Mouse (Mus musculus): ENCODE data around the gene Snapc3.

Gene Snapc3

GRCm38 (mm10) chr4:83417160-83417819, at the start of gene Snapc3:
Gene Snapc3 (plus strand): TSS chr4:83417724.
- peak; percentile 94 to 96 for DNase-seq (ENCODE audit: low spot score in 2 of 2)

DNA sequence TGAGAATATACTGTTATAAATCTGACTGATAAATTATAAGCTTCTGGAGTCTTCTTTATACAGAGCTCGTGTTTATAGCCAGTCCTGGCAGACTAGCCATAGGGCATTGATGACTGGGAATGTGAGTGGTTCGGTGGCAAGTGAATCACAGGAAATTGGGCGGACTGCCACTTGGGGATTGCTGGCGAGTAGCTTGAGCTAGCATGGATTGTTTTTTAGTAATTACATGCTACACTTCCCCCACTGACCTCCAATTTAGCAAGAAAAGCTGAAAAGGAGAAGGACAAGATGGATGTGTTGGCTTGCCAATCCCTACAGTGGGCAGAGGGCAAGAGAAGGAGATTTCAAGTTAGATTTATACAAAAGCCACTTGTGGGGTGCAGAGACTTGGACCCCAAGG, 44.1 kb upstream of the Snapc3 start:
- DNase-seq (ENCODE audit: low spot score in 2 of 2): no peak

GRCm38 (mm10) chr4:83375650-83376049, 41.9 kb upstream of the Snapc3 start:
- no peak for DNase-seq (ENCODE audit: low spot score in 2 of 2)

- no peak for DNase-seq (ENCODE audit: low spot score in 2 of 2)
Measured at GRCm38 (mm10) chr4:83376461-83377015, 41.0 kb upstream of the Snapc3 start.

DNA sequence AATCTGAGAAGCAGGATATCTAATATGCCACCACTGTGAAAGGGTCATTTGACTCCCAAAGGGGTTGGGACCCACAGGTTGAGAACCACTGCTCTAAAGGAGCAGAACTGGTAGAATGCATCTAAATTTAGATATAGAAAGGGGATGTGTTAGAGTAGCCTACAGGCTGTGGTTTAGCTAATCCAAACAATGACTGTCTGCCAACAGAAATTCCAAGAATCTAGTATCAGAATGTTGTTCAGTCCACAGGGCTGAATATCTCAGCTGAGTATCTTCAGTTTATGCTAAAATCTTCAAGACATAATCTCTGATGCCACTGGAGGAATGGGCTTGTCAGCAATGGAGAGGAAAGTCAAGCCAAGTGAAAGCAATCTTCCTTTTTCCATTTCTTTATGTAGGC, 38.5 kb upstream of the Snapc3 start:
- no peak for DNase-seq (ENCODE audit: low spot score in 2 of 2)

- no peak for DNase-seq (ENCODE audit: low spot score in 2 of 2)
Measured at GRCm38 (mm10) chr4:83379746-83380145, 37.8 kb upstream of the Snapc3 start.

GRCm38 (mm10) chr4:83380266-83380665, 37.3 kb upstream of the Snapc3 start:
- DNase-seq (ENCODE audit: low spot score in 2 of 2): no peak

DNA sequence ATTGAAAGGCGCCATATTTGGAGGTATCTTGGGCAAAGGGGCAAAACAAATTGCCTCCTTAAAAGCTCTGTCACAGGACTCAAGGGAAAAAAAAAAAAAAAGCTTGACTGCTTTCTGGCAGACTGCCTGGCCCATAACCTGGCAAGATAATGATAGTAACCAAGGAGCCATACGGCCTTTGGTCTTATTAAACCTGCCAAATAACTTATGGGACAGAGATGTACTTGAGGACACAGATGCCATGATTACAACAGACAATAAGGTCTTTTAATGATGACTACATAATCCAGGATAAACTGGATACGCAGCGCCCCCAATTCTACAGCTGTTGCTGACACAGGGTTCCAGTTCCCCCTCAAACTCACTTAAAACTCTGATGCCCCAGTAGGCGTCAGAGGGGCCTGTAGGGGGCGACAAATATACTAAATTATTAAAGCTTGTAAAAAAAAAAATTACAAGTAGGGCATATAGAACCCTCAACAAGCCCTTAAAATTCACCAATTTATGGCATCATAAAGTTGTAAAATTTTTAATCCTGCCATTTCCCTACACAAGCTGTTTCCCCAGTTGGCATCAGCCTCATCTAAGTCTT, 33.5 kb upstream of the Snapc3 start:
- DNase-seq (ENCODE audit: low spot score in 2 of 2): no peak

DNA sequence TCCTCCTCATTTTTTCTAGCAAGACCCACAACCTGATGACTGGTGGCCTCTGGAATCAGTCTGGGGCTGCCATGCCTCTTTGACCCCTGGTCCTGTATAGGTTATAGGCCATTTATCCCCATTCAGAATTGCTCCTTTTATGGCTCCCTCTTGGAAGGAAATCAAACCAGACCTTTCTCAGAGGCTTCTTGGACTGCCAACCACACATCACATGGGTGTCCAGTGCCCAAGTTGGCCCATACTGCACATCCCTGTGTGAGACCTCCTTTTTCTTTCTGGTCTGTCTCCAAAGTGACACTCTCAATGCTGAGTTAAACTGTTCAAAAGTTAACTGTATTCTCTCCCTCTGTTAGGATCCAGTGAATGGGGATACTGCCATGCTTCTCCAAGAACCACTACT, 32.4 kb upstream of the Snapc3 start:
- no peak for DNase-seq (ENCODE audit: low spot score in 2 of 2)

- no peak for DNase-seq (ENCODE audit: low spot score in 2 of 2)
Measured at GRCm38 (mm10) chr4:83390551-83390950, 27.0 kb upstream of the Snapc3 start.

DNA sequence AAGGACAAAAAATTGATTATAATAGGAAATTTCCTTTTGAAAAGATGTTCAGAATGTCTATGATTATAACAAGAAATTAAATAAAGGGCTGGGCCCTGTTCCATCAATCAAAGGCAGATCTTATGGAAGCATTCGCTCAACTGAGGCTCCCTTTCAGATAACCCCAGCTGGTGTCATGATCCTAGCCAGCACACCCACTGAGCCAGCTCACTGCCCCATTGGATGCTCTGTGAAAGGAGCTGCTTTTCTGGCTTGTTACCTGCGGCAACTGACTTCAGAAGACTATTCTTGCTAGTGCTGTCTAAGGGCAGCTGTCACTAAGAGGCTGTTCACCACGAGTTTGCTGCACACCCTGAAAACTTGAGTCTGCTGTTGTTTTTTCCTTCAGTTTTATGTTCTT, 25.6 kb upstream of the Snapc3 start:
- no peak for DNase-seq (ENCODE audit: low spot score in 2 of 2)

DNA sequence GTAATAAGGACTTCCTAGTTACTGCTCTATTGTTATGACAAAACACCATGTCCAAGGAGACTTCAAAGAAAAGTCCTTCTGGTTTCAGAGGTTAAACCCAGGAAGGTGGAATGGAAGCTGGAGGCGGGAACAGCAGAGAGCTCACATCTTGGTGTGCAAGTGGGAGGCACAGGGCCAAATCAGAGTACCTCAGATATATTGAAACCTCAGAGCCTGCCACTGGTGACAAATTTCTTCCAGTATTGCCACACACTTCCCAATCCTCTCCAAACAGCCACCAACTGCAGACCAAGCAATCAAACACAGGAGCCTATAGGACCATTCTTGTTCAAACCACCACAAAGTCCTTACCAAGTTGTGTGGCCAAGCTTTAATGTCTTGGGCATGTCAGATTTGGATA, 23.8 kb upstream of the Snapc3 start:
- DNase-seq (ENCODE audit: low spot score in 2 of 2): no peak

GRCm38 (mm10) chr4:83396346-83396745, 21.2 kb upstream of the Snapc3 start:
- DNase-seq (ENCODE audit: low spot score in 2 of 2): peak in 1 of 2 experiments; percentile 63

DNA sequence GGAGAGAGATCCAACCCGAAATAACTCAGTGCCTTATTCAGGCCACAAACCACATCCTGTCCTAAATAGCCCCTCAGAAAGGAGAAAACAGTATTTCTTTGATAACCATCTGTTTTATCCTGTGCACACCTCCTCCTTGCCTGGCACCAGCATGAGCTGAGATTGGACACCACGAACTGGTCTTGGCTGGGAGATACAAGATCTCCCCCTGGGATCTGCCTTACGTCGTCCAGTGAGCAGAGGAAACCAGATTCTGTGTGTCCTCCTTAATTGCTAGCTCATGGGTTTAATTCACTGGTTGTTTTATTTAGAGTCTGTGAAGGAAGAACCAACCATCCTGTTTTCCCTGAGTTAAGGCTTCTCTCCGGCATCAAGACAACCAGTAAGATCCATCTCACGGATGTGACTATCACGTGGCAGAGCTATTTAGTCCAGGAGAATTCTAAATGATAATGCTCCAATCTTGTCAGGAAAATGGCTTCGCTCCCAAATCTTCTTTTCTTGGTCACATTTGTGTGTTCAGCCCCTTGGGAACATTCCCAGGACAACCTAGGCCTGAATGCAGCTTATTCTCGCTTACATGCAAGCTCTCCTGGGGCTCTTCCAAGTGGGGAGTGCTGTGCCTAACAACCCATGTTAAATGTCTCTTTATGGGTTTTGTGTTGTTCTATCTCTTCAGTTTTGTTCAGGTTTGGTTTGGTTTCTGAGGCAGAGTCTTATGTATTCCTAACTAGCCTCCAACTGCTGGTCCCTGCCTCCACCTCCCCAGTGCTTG, 20.3 kb upstream of the Snapc3 start:
- no peak for DNase-seq (ENCODE audit: low spot score in 2 of 2)

GRCm38 (mm10) chr4:83398527-83398926, 19.0 kb upstream of the Snapc3 start:
- no peak for DNase-seq (ENCODE audit: low spot score in 2 of 2)

DNA sequence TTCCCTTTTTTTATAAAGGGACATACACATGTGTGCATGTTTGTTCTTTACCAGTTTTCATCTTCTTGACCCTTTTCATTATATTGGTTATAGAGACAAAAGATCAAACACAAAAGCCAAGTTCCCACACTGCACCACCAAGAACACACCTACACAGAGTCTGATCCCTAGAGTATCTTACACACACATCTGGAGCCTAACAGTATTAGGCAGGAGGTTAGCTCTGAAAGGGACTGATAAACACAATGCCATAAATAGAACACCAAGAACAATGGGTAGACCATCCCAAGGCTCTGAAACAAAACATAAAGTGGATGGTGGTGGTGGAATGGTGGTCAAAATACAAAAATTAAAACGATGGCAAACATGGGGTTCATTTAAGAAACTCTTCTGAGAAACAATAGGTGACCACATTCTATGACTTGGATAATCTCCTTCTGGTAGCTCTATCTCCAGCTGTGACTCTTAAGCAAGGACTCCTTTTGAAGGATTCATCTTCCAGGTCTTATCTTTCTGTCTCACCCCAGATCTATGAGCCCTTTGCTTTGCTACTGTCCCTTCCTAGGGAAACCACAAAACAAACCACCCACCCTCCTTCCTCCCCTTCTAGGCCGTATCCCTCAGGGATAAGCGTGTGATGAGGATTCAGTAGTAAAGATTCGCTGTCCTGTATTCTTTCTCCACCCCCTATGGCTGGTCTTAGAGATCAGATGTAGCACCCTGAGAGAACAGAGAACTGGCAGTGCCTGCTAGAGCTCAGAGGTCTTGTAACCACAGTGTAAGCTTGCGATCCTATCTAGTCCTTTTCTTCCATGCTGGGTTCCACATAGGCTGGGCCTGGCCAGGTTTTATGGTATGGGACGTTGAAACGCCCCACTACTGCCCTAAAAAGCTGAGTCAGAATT, 16.6 kb upstream of the Snapc3 start:
- DNase-seq (ENCODE audit: low spot score in 2 of 2): no peak

GRCm38 (mm10) chr4:83401712-83402111, 15.8 kb upstream of the Snapc3 start:
- no peak for DNase-seq (ENCODE audit: low spot score in 2 of 2)

- no peak for DNase-seq (ENCODE audit: low spot score in 2 of 2)
Measured at GRCm38 (mm10) chr4:83407688-83408087, 9.8 kb upstream of the Snapc3 start.

GRCm38 (mm10) chr4:83409867-83410505, 7.5 kb upstream of the Snapc3 start:
- DNase-seq (ENCODE audit: low spot score in 2 of 2): no peak

GRCm38 (mm10) chr4:83412060-83412459, 5.5 kb upstream of the Snapc3 start:
- DNase-seq (ENCODE audit: low spot score in 2 of 2): no peak

- DNase-seq (ENCODE audit: low spot score in 2 of 2): no peak
Measured at GRCm38 (mm10) chr4:83414241-83414824, 3.2 kb upstream of the Snapc3 start.
